8 mouse cellular contexts compared by ENCODE assay signal in genomic region chr17:3792597-3792996, GRCm38 (mm10).
DNase-seq lines count a peak whose midpoint lies in the region; ATAC-seq and TF ChIP-seq lines count a peak whose summit lies in the region.

No protein-coding gene starts in this region.

- no peak overlapping the region for H3K4me3 ChIP-seq in intestine, postnatal 0 days (ENCODE audit: low read depth, low read length)
- no peak overlapping the region for H3K4me3 ChIP-seq in lung, embryonic 14.5 days (ENCODE audit: low read depth, low read length)

- no peaks in the 10 kb centered on the region for H3K4me1 ChIP-seq in intestine, postnatal 0 days (replicated peaks; ENCODE audit: control insufficient read depth, insufficient read depth, low read length)
- no peaks in the 10 kb centered on the region for H3K4me1 ChIP-seq in lung, embryonic 14.5 days (ENCODE audit: insufficient read depth)

- H3K27me3 ChIP-seq in intestine, postnatal 0 days (replicated peaks; ENCODE audit: control insufficient read depth, insufficient read depth, low read length), result no peaks in the 10 kb centered on the region
- no peaks in the 10 kb centered on the region for H3K27me3 ChIP-seq in lung, embryonic 14.5 days (ENCODE audit: insufficient read depth, low read length)

- WGBS in intestine, postnatal 0 days, result 25% methylated on average over 2 of the region's 2 CpGs
- 10% methylated on average over 2 of the region's 2 CpGs for WGBS in lung, embryonic 14.5 days

- TF ChIP-seq CTCF in intestine, postnatal 0 days (IDR thresholded peaks at IDR 0.05; ENCODE audit: low read depth), result peak; percentile 65
- TF ChIP-seq CTCF in lung, embryonic 14.5 days (IDR thresholded peaks at IDR 0.05; ENCODE audit: low read depth), result peak; percentile 69

- peak; percentile 11 for DNase-seq in heart, adult 8-10 months (ENCODE audit: low spot score)
- no peak for DNase-seq in heart, postnatal 25 days (ENCODE audit: low spot score)
- peak; percentile 47 for DNase-seq in Muller cell, postnatal 12 days (ENCODE audit: inconsistent ontology term)
- DNase-seq in embryo, embryonic 9.5 days (ENCODE audit: extremely low spot score), result peak; percentile 20
- peak; percentile 66 for DNase-seq in lung, embryonic 14.5 days
- peak; percentile 30 for DNase-seq in right cerebral cortex, postnatal 4 days
- DNase-seq in thymus, postnatal 10 days (ENCODE audit: low spot score in 2 of 2), result no peak

- no peak overlapping the region for H3K9ac ChIP-seq in intestine, postnatal 0 days (ENCODE audit: low read depth, low read length)
- H3K9ac ChIP-seq in lung, embryonic 14.5 days, result no peak overlapping the region

- peak; percentile 33; the same call in 1 of the 2 replicates for ATAC-seq in intestine, postnatal 0 days
- peak; percentile 81; the same call in 1 of the 2 replicates for ATAC-seq in lung, embryonic 14.5 days (ENCODE audit: insufficient read depth)

- no peak overlapping the region for H3K4me2 ChIP-seq in intestine, postnatal 0 days (replicated peaks; ENCODE audit: low read depth)
- H3K4me2 ChIP-seq in lung, embryonic 14.5 days, result no peak overlapping the region

- H3K9me3 ChIP-seq in intestine, postnatal 0 days (ENCODE audit: control insufficient read depth), result no peaks in the 10 kb centered on the region
- no peaks in the 10 kb centered on the region for H3K9me3 ChIP-seq in lung, embryonic 14.5 days (ENCODE audit: low read depth, low read length)

- intact Hi-C loops in heart, postnatal 25 days (cut with DNase I), result no loop called here

- H3K36me3 ChIP-seq in intestine, postnatal 0 days (ENCODE audit: control insufficient read depth, insufficient read depth), result no peaks in the 10 kb centered on the region
- no peaks in the 10 kb centered on the region for H3K36me3 ChIP-seq in lung, embryonic 14.5 days (ENCODE audit: insufficient read depth)

- no peak overlapping the region for H3K27ac ChIP-seq in intestine, postnatal 0 days (ENCODE audit: low read depth, low read length)
- H3K27ac ChIP-seq in lung, embryonic 14.5 days (ENCODE audit: low read depth), result no peak overlapping the region

Comparison
In these comparisons a context has a peak if more than half of its experiments do, and no peak if none do; other contexts are left out.
1. DNase-seq: peak in heart, adult 8-10 months (single experiment), Muller cell, postnatal 12 days (single experiment), embryo, embryonic 9.5 days (single experiment), lung, embryonic 14.5 days (single experiment) and right cerebral cortex, postnatal 4 days (single experiment); none in heart, postnatal 25 days (single experiment) and thymus, postnatal 10 days (0 of 2).